Mouse (Mus musculus) testis, adult 2 months (tissue): ENCODE measurements around the gene Nup153. TPM values are rescaled to one million over a fixed set of nuclear protein-coding genes. Genes with fewer than 3 reads are reported as not detected.

Experiments
- H3K27ac ChIP-seq: fragments of 200-500 bp; 2 replicates; pipeline ENCODE4 v1.5.1; 2012; ENCODE audit warnings: low read depth, low read length; ENCODE audit not compliant: control insufficient read depth, insufficient read depth
- H3K27me3 ChIP-seq: fragments of 200-500 bp; 2 replicates; pipeline ENCODE4 v1.6.1; 2012; ENCODE audit warnings: mild to moderate bottlenecking, low read length, moderate library complexity; ENCODE audit not compliant: control insufficient read depth, insufficient read depth
- H3K36me3 ChIP-seq: fragments of 200-500 bp; 2 replicates; pipeline ENCODE4 v1.6.1; 2012; ENCODE audit warnings: mild to moderate bottlenecking, low read length; ENCODE audit not compliant: control insufficient read depth, insufficient read depth
- H3K4me1 ChIP-seq: fragments of 200-500 bp; 2 replicates; pipeline ENCODE4 v1.6.1; 2012; ENCODE audit warnings: low read length; ENCODE audit not compliant: control insufficient read depth, insufficient read depth
- H3K4me3 ChIP-seq: fragments of 200-500 bp; 2 replicates; pipeline ENCODE4 v1.5.1; 2012; ENCODE audit warnings: low read depth, mild to moderate bottlenecking, low read length, moderate library complexity, mixed read lengths; ENCODE audit not compliant: control insufficient read depth
- CTCF ChIP-seq: fragments of 200-500 bp; IDR thresholded peaks from 2 replicates; pipeline ENCODE4 v1.5.1; 2012; ENCODE audit warnings: low read depth, mild to moderate bottlenecking, inconsistent platforms, low read length, moderate library complexity; ENCODE audit not compliant: control insufficient read depth, insufficient read depth, insufficient replicate concordance
- POLR2A ChIP-seq: fragments of 200-500 bp; IDR thresholded peaks from 2 replicates; pipeline ENCODE4 v1.6.1; 2012; ENCODE audit warnings: low read depth, mild to moderate bottlenecking, inconsistent platforms, low read length, moderate library complexity; ENCODE audit not compliant: control insufficient read depth
- polyA plus RNA-seq: library from polyadenylated mRNA; depleted of rRNA; stranded (reverse); fragments of >200 nt; gene quantifications from 2 replicates; pipeline ENCODE4 v1.2.3, GENCODE M21; 2012; rRNA removed

Gene Nup153
- 238 and 272 TPM in 2 replicates for polyA plus RNA-seq

DNA sequence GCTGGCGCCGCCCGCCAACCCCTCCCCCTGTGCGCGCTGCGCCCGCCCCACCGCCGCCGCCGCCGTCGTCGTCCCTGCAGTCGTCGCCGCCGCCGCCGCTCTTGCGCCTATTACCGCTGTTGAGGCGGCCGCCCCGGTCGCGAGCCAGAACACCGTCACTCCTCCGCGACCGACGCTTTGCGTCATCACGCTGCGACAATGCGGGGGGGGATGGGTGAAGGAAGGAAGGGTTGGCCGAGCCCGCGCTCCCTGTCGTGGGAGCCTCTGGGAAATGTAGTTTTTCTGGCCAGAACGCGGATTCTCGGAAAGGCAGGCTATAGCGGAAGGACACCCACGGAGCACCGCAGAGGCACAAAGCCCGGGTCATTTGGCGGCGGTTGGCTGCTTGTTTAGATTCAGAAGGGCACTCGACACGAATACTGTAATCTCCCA, at the start of gene Nup153:
Nup153 (minus strand) TSS at position 104 of the 432 bp plus-strand sequence.
- TF ChIP-seq CTCF (no peak), POLR2A (peak; percentile 91)
- H3K27ac ChIP-seq = peak within 1 kb of the TSS; percentile 84
- H3K4me1 ChIP-seq = no peaks in the 10 kb centered on the region
- H3K36me3 ChIP-seq = no peaks in the 10 kb centered on the region
- no peaks in the 10 kb centered on the region for H3K27me3 ChIP-seq
- peak within 1 kb of the TSS; percentile 91 for H3K4me3 ChIP-seq

DNA sequence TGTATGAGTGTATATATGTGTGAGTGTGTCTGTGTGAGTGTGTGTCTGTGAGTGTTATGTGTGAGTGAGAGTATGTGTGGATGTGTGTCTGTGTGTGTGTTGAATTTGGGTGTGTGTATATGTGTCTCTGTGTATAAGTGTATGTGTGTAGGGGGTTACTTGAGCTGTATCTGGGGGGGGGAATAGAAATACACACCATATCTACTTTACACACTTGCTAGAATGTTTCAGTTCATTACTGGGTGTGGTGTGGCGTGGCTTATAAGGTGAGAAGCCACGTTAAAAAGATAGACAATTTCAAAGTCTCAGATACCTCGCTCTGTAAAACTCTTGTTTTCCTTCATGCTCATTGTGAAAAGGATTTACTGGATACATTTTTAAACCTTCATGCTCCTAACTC, 49.7 kb upstream of the Nup153 start:
- no peaks in the 10 kb centered on the region for H3K36me3 ChIP-seq

DNA sequence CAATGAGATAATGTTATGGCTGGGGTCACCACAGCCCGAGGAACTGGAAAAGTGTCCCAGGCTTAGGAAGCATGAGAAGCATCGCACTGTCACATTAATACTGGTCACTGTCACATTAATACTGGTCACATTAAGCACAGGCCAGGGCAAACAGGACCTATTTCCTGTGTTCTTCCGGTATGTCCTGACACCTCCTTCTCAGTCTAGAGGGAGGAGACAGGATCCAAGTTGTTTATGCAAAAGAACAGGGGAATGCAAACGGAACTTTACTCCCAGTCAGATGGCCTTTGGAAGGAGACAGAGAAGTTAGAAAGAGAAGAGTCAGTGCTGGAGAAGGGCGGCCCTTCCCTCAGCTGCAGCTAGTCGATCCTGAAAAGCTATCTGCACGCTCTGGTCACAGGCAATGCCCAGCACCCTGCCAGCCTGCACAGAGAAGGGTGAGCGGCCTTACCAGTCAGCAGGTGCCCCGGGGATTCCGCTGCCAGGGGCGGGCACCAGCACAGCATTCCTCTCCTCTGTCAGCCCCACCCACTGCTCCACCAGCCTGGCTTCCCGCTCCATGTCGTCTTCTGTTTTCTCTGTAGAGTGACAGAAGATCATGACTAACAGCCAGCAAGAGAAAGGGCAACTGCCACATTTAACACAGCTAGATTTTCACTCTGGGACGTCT, 49.0 kb upstream of the Nup153 start:
- H3K27me3 ChIP-seq = no peaks in the 10 kb centered on the region
- no peak overlapping the region for H3K27ac ChIP-seq
- TF ChIP-seq POLR2A (no peak), CTCF (no peak)
- H3K36me3 ChIP-seq = no peaks in the 10 kb centered on the region
- H3K4me3 ChIP-seq = no peak overlapping the region
- no peaks in the 10 kb centered on the region for H3K4me1 ChIP-seq

More for the DNA sequence above, 49.7 kb upstream of the Nup153 start:
- Histone ChIP-seq H3K27me3 (no peaks in the 10 kb centered on the region), H3K27ac (no peak overlapping the region), H3K4me1 (no peaks in the 10 kb centered on the region), H3K4me3 (no peak overlapping the region)
- no peak for TF ChIP-seq CTCF
- no peak for TF ChIP-seq POLR2A

DNA sequence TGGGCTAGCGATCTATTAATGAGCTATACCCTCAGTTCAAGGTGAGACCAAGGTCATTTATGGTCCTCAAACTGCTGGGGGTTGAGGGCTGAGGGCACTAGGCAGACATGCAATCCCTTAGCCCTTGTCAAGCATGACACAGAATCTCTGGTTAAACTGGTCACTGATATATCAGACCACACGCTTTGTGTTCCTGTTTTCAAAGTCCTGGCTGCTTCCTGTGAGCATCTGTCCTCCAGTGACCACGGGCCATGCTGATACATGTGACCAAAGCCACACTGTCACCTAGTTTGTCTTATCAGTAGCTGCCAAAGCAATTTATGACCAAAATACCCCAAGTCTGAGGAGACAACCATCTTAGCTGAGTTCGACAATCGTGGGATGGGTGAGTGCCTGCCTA, 47.3 kb upstream of the Nup153 start:
- no peaks in the 10 kb centered on the region for H3K27me3 ChIP-seq

DNA sequence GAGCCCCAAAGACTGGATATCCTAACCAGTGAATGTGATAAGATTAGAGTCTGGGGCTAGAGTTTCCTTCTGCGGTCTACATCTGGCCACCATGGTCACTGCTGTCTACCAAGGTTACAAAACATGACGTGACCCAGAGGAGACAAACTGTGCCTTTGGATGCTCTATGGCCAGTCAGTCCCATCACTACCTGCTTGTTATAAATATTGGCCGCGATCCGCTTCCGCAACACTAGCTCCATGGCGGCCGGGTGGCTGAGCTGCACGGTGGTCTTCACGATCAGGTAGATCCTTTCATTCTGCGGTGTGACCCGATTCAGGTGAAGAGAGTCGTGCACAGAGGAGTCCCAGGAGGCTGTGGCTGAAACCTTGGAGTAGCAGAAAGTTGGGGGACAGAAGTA, 44.8 kb upstream of the Nup153 start:
- no peaks in the 10 kb centered on the region for H3K4me1 ChIP-seq
- H3K36me3 ChIP-seq = no peaks in the 10 kb centered on the region
- H3K4me3 ChIP-seq = no peak overlapping the region
- TF ChIP-seq POLR2A (no peak), CTCF (no peak)
- H3K27ac ChIP-seq = no peak overlapping the region
- H3K27me3 ChIP-seq = no peaks in the 10 kb centered on the region

More for the DNA sequence above, 47.3 kb upstream of the Nup153 start:
- Histone ChIP-seq H3K36me3 (no peaks in the 10 kb centered on the region), H3K4me3 (no peak overlapping the region), H3K4me1 (no peaks in the 10 kb centered on the region), H3K27ac (no peak overlapping the region)
- TF ChIP-seq CTCF = no peak
- no peak for TF ChIP-seq POLR2A

DNA sequence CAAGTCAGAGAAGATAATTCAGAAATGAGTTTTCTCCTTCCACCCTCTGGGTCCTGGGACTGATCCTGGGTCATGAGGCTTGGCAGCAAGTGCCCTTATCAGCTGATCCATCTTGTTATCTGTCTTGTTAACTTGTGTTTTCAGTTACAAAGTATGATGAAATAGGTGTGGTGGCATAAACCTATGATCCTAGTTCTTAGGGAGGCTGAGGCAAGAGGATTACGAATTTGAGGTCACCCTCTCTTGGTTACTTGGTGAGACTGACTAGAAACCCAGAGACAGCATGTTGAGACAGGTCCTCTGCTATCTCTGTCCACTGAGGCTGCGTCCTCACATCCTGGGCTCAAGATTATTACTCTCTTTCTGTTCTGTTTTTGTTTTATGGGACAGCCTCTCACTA, 37.6 kb upstream of the Nup153 start:
- H3K4me1 ChIP-seq = no peaks in the 10 kb centered on the region
- H3K27ac ChIP-seq = no peak overlapping the region
- no peaks in the 10 kb centered on the region for H3K36me3 ChIP-seq
- TF ChIP-seq CTCF (no peak), POLR2A (no peak)
- H3K27me3 ChIP-seq = no peaks in the 10 kb centered on the region
- no peak overlapping the region for H3K4me3 ChIP-seq

DNA sequence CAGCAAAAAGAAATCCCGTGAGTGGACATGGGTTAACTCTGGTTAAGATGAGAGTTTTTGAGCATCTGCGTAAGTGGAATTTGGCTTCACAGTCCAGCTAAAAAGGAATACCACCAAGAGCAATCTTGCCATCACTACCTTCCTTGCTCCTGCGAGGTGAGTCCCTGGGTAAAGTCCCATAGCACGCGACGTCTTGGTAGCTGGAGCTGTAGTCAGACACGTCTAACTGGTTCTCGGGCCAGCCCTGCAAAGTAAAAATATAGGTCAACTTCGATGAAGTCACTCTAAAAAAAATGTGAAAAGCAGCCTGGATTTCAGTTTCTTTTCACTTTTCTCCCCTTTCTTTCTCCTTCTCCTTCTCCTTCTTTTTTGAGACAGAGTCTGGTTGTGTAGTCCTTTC, 35.5 kb upstream of the Nup153 start:
- Histone ChIP-seq H3K4me1 (no peaks in the 10 kb centered on the region; the same call in 1 of the 2 replicates), H3K27me3 (no peaks in the 10 kb centered on the region), H3K4me3 (no peak overlapping the region), H3K36me3 (no peaks in the 10 kb centered on the region), H3K27ac (no peak overlapping the region)
- TF ChIP-seq CTCF (no peak), POLR2A (no peak)
